ENCODE assay signal across 1 mouse cellular context in the genomic region with DNA sequence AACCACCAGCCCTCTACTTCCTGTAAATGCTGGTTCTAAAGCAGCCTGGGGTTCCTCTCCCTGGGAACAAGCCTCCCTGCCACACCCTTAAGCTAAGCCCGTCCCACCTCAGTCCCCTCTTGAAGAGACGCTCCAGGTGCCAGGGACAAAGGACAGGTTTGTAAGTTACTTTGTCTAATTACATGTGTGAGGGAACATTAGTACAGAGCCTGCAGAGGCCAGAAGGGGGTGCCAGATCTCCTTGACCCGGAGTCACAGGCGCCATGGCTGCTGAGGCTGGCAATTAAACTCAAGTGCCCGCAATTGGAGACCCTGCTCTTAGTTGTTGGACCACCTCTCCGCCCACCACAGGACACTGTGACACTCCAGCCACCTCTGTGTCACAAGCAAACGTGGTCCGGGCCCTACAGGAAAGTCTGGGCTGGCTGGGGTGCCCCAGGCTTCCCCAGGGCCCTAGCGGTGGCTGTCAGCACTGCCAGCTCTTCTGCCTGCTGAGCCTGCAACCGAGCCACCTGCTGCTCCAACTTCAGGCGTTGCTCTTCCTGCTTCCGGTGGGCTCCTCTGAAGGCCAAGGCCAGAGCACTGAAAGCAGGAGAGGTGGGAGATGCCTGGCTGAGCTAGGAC.
TF ChIP-seq lines count a peak whose summit lies in the region.

No protein-coding gene starts in this region.

TF ChIP-seq in CH12.LX, 34 proteins besides CTCF, POLR2A, EP300 and RAD21:
- TF ChIP-seq ZNF384 (IDR thresholded peaks at IDR 0.05; ENCODE audit: low read depth, low read length) (no peak), NELFE (IDR thresholded peaks at IDR 0.05; ENCODE audit: low read depth, low read length) (no peak), USF1 (IDR thresholded peaks at IDR 0.05; ENCODE audit: low read depth, low read length) (no peak), MXI1 (IDR thresholded peaks at IDR 0.05; ENCODE audit: low read depth, low read length) (no peak)
TF ChIP-seq in CH12.LX: peak in this region for 0.
